Mouse (Mus musculus) kidney, adult 2 months (tissue): ENCODE data around the gene Polh. TPM values are rescaled to one million over a fixed set of nuclear protein-coding genes. Genes with fewer than 3 reads are reported as not detected.

Experiments
- DNase-seq: peaks from one replicate; pipeline ENCODE4 v3.0.0; 2021
- H3K27ac ChIP-seq: fragments of 200-500 bp; 2 replicates; pipeline ENCODE4 v1.5.1; 2012; ENCODE audit warnings: low read depth, low read length, control low read depth, inconsistent platforms; ENCODE audit not compliant: insufficient read depth
- H3K27me3 ChIP-seq: fragments of 200-500 bp; replicated peaks from 2 replicates; pipeline ENCODE4 v1.6.1; 2012; ENCODE audit warnings: mild to moderate bottlenecking, moderate library complexity, low read length, inconsistent platforms; ENCODE audit not compliant: control insufficient read depth, insufficient read depth
- H3K36me3 ChIP-seq: fragments of 200-500 bp; 2 replicates; pipeline ENCODE4 v1.6.1; 2012; ENCODE audit warnings: mild to moderate bottlenecking, moderate library complexity, low read length, inconsistent platforms; ENCODE audit not compliant: control insufficient read depth, insufficient read depth
- H3K4me1 ChIP-seq: fragments of 200-500 bp; 2 replicates; pipeline ENCODE4 v1.6.1; 2011; ENCODE audit warnings: low read length; ENCODE audit not compliant: control insufficient read depth, insufficient read depth
- H3K4me3 ChIP-seq: fragments of 200-500 bp; 2 replicates; pipeline ENCODE4 v1.5.1; 2011; ENCODE audit warnings: mild to moderate bottlenecking, low read depth, low read length, control low read depth; ENCODE audit not compliant: insufficient read depth
- CTCF ChIP-seq: fragments of 200-500 bp; conservative IDR thresholded peaks from 2 replicates; pipeline ENCODE4 v1.5.1; 2011; ENCODE audit warnings: low read depth, mild to moderate bottlenecking, control low read depth, low read length, moderate library complexity, mixed read lengths; ENCODE audit not compliant: insufficient read depth, insufficient read length
- POLR2A ChIP-seq: fragments of 200-500 bp; IDR thresholded peaks from one replicate; pipeline ENCODE4 v1.6.1; 2011; ENCODE audit warnings: low read depth, low read length, control low read depth
- WGBS: fragments of 180-500 bp; shearing (Covaris S2); methylation state at CpG from one replicate; pipeline ENCODE4 v1.1.7; 2018; 5-methylcytosine and 5-hydroxymethylcytosine counted together
- polyA plus RNA-seq: library from polyadenylated mRNA; depleted of rRNA; stranded (reverse); fragments of >200 nt; gene quantifications from 2 replicates; pipeline ENCODE4 v1.2.3, GENCODE M21; 2012

The Polh gene
- polyA plus RNA-seq, 1 experiment, result 3.8 TPM

DNA sequence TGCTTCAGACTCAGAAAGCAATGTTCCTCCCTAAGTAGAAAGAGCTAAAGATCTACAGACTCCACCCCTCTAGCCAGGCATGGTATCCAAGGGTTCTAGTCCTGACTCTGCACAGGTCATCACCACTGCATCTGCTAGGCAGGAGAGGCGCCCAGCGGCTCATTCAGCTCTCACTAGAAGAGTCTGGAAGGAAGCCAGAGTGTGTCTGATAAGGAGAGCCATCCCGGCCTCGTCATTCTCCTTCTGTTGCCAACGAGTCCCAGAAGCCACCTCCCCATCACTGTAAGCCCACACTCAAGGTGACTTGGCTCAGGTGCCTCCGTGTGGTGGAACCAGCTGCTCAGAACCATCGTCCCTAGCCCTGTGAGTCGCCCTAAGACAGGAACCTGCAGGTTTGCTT, 69.6 kb downstream of the Polh start:
- H3K27ac ChIP-seq, result peak overlapping the region; percentile 17; the same call in 1 of the 2 replicates
- 73% methylated on average over 8 of the region's 8 CpGs for WGBS

DNA sequence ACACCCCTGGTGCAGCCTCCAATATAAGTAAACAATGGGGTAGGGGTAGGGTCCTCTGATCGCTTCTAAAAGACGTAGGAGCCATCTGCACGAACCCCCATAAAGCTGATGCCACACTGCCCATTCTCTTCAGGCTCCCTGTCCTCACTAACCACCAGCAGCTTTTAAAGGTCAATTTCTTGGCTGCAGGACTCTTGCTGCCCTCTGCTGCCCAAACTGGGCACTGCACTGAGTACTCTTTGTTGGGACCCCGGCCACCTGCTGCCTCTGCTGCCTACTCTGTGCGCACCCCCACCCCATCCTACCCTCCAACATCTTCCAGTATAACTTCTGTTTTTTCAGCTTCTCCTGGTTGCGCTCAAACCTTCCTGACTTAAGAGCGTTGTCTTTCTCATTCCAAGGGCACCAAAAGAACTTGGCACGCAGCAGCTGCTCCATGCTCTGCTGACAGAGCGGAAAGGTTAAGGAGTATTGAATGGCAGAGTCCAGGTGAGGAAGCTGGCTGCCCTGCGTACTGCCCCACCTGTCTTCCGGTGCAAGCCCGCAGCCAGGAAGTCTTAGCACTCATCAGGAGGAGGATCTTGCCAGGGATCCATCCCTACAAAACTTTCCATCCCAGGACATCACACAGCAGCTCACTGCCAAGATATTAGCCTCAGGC, 70.3 kb downstream of the Polh start:
- no peaks in the 10 kb centered on the region for H3K36me3 ChIP-seq
- no peak overlapping the region for H3K4me3 ChIP-seq
- peak; percentile 83 for DNase-seq
- TF ChIP-seq POLR2A (no peak), CTCF (peak; percentile 93)
- peak overlapping the region; percentile 82 for H3K27ac ChIP-seq
- 9% methylated on average over 12 of the region's 12 CpGs for WGBS
- H3K4me1 ChIP-seq, result peaks cover 4% of the 10 kb centered on the region; the same call in 1 of the 2 replicates
- H3K27me3 ChIP-seq, result no peaks in the 10 kb centered on the region

More for the DNA sequence above, 69.6 kb downstream of the Polh start:
- Histone ChIP-seq H3K27me3 (no peaks in the 10 kb centered on the region), H3K4me3 (no peak overlapping the region), H3K36me3 (no peaks in the 10 kb centered on the region), H3K4me1 (peaks cover 4% of the 10 kb centered on the region; the same call in 1 of the 2 replicates)
- no peak for DNase-seq
- TF ChIP-seq POLR2A, result no peak
- TF ChIP-seq CTCF, result no peak

DNA sequence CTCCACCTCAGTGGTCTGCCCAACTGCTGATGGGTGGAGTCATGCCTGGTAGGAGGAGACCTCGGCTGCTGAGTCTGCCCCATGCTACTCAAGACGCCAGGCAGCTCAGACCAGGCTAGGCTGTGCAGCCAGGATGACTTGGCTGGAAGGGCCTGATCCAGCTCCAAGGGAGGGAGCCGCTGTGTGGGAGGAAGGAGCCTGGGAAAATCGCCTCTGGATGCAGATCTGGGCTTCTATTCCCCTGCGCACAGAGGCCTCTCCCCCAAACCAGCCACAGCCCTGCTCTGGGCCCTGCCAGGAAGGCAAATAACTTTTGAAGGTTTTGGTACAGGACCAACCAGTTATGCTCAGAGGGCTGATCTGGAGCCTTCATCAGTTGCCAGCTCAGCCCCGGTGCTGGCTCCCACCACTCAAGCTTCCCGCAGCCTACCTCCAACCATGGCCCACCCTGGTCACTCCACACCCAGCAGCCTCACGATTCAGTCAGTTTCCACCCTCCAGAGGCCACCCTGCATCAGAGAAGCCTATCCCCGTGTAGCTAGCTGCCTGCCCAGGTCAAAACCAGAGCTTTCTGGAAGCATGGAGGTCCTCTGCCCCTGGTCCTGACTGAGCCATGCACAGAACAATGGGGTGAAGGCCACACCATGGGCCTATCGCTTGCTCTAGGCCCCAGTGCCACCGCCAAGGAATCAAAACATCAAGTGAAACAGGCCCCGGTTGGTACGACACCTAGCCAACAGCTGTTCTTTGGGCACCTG, 72.5 kb downstream of the Polh start:
- peak; percentile 8 for DNase-seq
- WGBS, result 70% methylated on average over 13 of the region's 13 CpGs
- Histone ChIP-seq H3K4me3 (no peak overlapping the region), H3K4me1 (peaks cover 4% of the 10 kb centered on the region; the same call in 1 of the 2 replicates), H3K27ac (no peak overlapping the region), H3K36me3 (no peaks in the 10 kb centered on the region), H3K27me3 (no peaks in the 10 kb centered on the region)
- no peak for TF ChIP-seq CTCF

DNA sequence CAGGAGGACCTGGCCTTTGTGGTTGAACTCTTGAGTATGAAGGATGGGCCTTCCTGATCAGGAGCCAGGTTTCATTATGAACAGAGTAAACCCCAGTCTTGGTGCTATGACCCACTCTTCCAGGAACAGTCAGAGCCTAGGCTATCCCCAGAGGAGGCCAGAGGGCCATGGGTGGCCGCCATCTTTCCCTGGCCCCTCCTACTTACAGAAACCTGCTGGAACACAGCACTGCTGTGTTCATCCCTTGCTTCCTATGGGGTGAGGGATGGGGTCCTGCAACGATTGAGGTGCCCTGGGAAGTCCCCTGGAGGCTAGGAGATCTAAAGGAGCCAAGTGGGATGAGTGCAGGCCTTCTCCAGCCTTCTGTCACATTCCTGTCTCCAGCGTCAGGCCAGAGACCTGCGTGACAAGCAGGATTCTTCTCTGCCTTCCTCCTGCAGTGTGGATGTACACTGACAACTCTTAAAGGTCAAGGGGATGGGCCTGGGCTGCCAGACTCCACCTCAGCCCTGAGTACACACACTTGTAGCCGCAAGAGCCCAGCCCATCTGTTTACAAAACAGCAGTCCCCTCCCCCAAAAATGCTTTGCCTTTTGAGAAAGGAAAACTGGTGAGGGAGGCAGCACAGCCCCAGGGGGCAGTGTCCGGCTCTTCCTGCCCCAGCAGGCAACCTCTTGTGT, 74.5 kb downstream of the Polh start:
- Histone ChIP-seq H3K4me1 (peaks cover 4% of the 10 kb centered on the region; the same call in 1 of the 2 replicates), H3K27ac (no peak overlapping the region), H3K27me3 (no peaks in the 10 kb centered on the region), H3K36me3 (no peaks in the 10 kb centered on the region), H3K4me3 (no peak overlapping the region)
- TF ChIP-seq POLR2A (no peak), CTCF (no peak)
- DNase-seq, result no peak
- 88% methylated on average over 6 of the region's 6 CpGs for WGBS

DNA sequence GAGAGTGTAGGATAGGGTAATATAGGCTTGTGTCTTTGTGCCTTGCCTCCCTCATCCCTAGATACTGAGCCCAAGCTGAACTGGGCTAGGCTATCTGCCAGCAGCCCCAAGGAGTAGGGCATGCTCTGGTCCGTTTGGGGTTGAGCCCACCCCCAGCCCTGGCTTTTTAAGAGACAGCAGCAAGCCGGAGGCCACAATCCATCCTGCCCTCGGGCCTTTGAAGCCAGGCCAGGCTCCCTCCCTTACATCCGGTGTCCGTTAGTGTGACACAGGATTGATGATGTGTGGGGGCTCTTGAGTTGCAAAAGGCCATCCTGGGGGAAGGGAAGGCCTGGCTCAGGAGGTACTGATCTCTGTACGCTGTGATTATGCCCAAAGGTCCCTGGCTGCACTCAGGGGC, 75.8 kb downstream of the Polh start:
- DNase-seq, result peak; percentile 27
- no peaks in the 10 kb centered on the region for H3K4me1 ChIP-seq
- TF ChIP-seq POLR2A (no peak), CTCF (no peak)
- no peak overlapping the region for H3K4me3 ChIP-seq
- WGBS, result 56% methylated on average over 6 of the region's 6 CpGs
- H3K36me3 ChIP-seq, result no peaks in the 10 kb centered on the region; the same call in 1 of the 2 replicates
- H3K27me3 ChIP-seq, result no peaks in the 10 kb centered on the region
- H3K27ac ChIP-seq, result no peak overlapping the region

DNA sequence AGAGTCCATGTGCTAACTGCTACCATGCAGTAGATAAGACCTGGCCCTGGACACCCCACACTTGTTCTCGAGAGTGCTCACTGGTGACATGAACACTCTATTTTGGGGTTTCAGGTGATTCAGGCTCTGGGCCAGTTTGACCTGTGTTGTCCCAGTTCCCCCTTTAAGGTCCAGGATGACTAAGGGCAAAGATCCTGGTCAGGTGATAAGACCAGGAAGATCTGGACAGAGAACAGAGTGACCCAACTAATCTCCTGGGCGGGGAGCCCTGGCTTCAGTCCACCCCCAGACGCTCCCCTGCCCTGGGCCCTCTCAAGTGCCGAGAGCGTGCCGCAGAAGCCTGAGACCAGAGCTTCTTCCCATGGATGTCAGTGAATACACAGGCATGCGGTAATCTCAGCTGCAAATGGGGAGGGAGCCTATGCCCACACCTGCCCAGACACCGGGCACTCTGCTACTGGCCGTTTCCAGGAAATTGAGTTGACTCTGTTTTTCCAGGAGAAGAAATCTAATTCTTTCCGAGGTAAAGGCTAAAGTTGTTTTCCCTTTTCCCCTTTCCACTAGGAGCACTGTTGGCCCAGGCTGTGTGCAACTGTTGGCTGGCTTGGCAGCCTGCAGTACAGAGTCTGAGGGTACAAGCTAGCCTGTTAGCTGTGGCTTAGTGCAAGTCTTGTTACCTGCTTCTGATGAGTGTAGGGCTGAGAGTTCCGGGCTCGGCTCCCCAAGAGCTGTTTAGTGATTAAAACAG, 78.3 kb downstream of the Polh start:
- H3K27ac ChIP-seq, result no peak overlapping the region
- 82% methylated on average over 12 of the region's 12 CpGs for WGBS
- TF ChIP-seq POLR2A (no peak), CTCF (no peak; the same call in 1 of the 2 replicates)
- H3K4me3 ChIP-seq, result no peak overlapping the region
- H3K36me3 ChIP-seq, result no peaks in the 10 kb centered on the region; the same call in 1 of the 2 replicates
- no peak for DNase-seq
- H3K27me3 ChIP-seq, result no peaks in the 10 kb centered on the region
- no peaks in the 10 kb centered on the region for H3K4me1 ChIP-seq

DNA sequence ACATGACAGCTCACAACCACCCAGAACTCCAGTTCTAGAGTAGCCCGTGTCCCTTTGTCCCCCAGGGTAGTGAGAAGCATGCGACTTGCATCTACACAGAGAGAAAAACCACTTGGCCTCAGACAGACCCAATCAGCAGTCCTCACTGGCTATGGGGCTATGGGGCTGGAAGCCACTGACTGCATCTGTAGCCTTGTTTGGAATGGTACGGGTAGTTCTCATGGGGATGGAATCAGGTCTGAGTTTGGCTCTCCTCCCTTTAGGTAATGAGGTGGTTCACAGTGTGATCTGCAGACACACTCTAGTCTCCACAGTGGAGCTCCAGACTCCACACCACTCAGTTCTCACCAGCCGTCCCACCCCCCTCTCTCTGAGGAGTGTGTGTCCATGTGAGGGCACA, 79.2 kb downstream of the Polh start:
- 90% methylated on average over 4 of the region's 4 CpGs for WGBS
- Histone ChIP-seq H3K27me3 (no peaks in the 10 kb centered on the region), H3K36me3 (no peaks in the 10 kb centered on the region; the same call in 1 of the 2 replicates), H3K4me3 (no peak overlapping the region), H3K4me1 (no peaks in the 10 kb centered on the region), H3K27ac (no peak overlapping the region)
- no peak for TF ChIP-seq POLR2A
- TF ChIP-seq CTCF, result no peak
- DNase-seq, result no peak
